Mouse (Mus musculus): ENCODE measurements around the gene Psmb7. TPM values are rescaled to one million over a fixed set of nuclear protein-coding genes. Genes with fewer than 3 reads are reported as not detected.
A peak's percentile ranks its signal among the peaks of the same experiment; 100 is the strongest.

The Psmb7 gene
- total and polyA plus RNA-seq, 2 experiments, result 99.4 to 219 TPM

GRCm38 (mm10) chr2:38585379-38585736, 58.5 kb downstream of the Psmb7 start:
- peak; percentile 79 for DNase-seq (ENCODE audit: extremely low read depth, low read depth, low spot score)
- Histone ChIP-seq H3K4me1 (ENCODE audit: control insufficient read depth, insufficient read depth, low read length) (peaks cover 5% of the 10 kb centered on the region), H3K79me2 (ENCODE audit: control insufficient read depth, insufficient read depth, low read length) (no peaks in the 10 kb centered on the region), H3K9ac (ENCODE audit: low read depth, low read length) (no peak overlapping the region), H3K4me3 (ENCODE audit: insufficient read depth, low read depth, low read length) (no peak overlapping the region), H3K36me3 (ENCODE audit: control insufficient read depth, insufficient read depth, low read length) (peaks cover 16% of the 10 kb centered on the region), H3K27ac (replicated peaks; ENCODE audit: insufficient read depth, low read depth, low read length) (peak overlapping the region; percentile 3; the same call in 1 of the 2 replicates), H3K27me3 (ENCODE audit: control insufficient read depth, insufficient read depth, low read length) (no peaks in the 10 kb centered on the region)
- 41% methylated on average over 5 of the region's 5 CpGs for WGBS
- TF ChIP-seq POLR2A (IDR thresholded peaks at IDR 0.05; ENCODE audit: extremely low read depth, insufficient read depth, low read length), result no peak

GRCm38 (mm10) chr2:38584514-38585378, 59.1 kb downstream of the Psmb7 start:
- no peak overlapping the region for H3K9ac ChIP-seq (ENCODE audit: low read depth, low read length)
- peaks cover 16% of the 10 kb centered on the region for H3K36me3 ChIP-seq (ENCODE audit: control insufficient read depth, insufficient read depth, low read length)
- H3K79me2 ChIP-seq (ENCODE audit: control insufficient read depth, insufficient read depth, low read length), result no peaks in the 10 kb centered on the region
- no peak for DNase-seq (ENCODE audit: extremely low read depth, low read depth, low spot score)
- 65% methylated on average over 13 of the region's 13 CpGs for WGBS
- no peak overlapping the region for H3K4me3 ChIP-seq (ENCODE audit: insufficient read depth, low read depth, low read length)
- TF ChIP-seq CTCF (IDR thresholded peaks at IDR 0.05; ENCODE audit: low read depth, low read length) (no peak), POLR2A (IDR thresholded peaks at IDR 0.05; ENCODE audit: extremely low read depth, insufficient read depth, low read length) (no peak)
- H3K27me3 ChIP-seq (ENCODE audit: control insufficient read depth, insufficient read depth, low read length), result no peaks in the 10 kb centered on the region
- H3K4me1 ChIP-seq (ENCODE audit: control insufficient read depth, insufficient read depth, low read length), result peaks cover 5% of the 10 kb centered on the region
- peak overlapping the region; percentile 3; the same call in 1 of the 2 replicates for H3K27ac ChIP-seq (replicated peaks; ENCODE audit: insufficient read depth, low read depth, low read length)

DNA sequence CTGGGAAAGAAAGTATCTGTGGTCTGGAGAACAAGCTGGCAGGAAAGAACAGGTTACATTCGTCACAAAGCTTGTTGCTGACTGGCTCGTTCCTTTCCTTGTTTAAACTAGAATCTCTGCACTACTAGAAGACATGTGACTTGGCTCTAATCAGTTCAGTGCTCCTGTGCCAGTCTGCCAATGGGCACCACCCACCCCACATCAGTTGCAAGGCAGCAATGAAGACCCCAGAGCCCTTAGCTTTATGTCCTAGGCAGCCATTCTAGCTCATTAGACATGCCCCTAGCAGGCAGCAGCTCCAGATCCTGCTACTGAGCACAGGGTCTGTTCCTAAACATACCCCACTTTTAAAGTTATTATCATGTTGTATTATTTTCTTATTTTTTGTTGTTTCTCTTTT, 59.9 kb downstream of the Psmb7 start:
- peak; percentile 36 for DNase-seq (ENCODE audit: extremely low read depth, low read depth, low spot score)
- H3K36me3 ChIP-seq (ENCODE audit: control insufficient read depth, insufficient read depth, low read length), result peaks cover 12% of the 10 kb centered on the region
- no peak overlapping the region for H3K9ac ChIP-seq (ENCODE audit: low read depth, low read length)
- H3K27me3 ChIP-seq (ENCODE audit: control insufficient read depth, insufficient read depth, low read length), result no peaks in the 10 kb centered on the region
- 21% methylated on average over 2 of the region's 2 CpGs for WGBS
- H3K27ac ChIP-seq (replicated peaks; ENCODE audit: insufficient read depth, low read depth, low read length), result no peak overlapping the region
- H3K79me2 ChIP-seq (ENCODE audit: control insufficient read depth, insufficient read depth, low read length), result no peaks in the 10 kb centered on the region
- TF ChIP-seq POLR2A (IDR thresholded peaks at IDR 0.05; ENCODE audit: extremely low read depth, insufficient read depth, low read length) (no peak), CTCF (IDR thresholded peaks at IDR 0.05; ENCODE audit: low read depth, low read length) (no peak)
- H3K4me3 ChIP-seq (ENCODE audit: insufficient read depth, low read depth, low read length), result no peak overlapping the region
- H3K4me1 ChIP-seq (ENCODE audit: control insufficient read depth, insufficient read depth, low read length), result peaks cover 5% of the 10 kb centered on the region

DNA sequence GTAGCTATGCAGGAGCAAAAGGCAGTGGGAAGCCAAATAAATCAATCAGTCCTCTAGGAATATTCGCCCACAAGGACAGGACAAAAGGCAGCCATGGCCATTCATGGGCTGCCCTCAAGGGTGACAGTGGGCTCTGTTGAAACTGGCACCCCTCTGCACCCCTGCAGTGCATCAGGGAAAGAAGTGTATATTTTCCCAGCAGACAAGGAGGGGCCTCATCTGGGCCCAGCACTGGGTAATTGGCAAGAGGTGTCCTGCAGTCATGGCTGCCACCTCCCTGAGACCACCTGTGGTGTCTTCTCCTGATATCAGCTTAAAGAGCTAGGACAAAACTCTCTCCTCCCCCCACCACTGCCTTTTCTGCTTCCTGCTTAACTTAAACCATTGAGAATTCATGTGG, 64.4 kb downstream of the Psmb7 start:
- Histone ChIP-seq H3K27me3 (ENCODE audit: control insufficient read depth, insufficient read depth, low read length) (no peaks in the 10 kb centered on the region), H3K27ac (replicated peaks; ENCODE audit: insufficient read depth, low read depth, low read length) (no peak overlapping the region), H3K36me3 (ENCODE audit: control insufficient read depth, insufficient read depth, low read length) (peaks cover 9% of the 10 kb centered on the region; the same call in 1 of the 2 replicates), H3K9ac (ENCODE audit: low read depth, low read length) (no peak overlapping the region), H3K4me1 (ENCODE audit: control insufficient read depth, insufficient read depth, low read length) (no peaks in the 10 kb centered on the region), H3K4me3 (ENCODE audit: insufficient read depth, low read depth, low read length) (no peak overlapping the region), H3K79me2 (ENCODE audit: control insufficient read depth, insufficient read depth, low read length) (no peaks in the 10 kb centered on the region)
- 76% methylated on average over 1 of the region's 1 CpGs for WGBS
- DNase-seq (ENCODE audit: extremely low read depth, low read depth, low spot score), result no peak
- no peak for TF ChIP-seq POLR2A (IDR thresholded peaks at IDR 0.05; ENCODE audit: extremely low read depth, insufficient read depth, low read length)
- TF ChIP-seq CTCF (IDR thresholded peaks at IDR 0.05; ENCODE audit: low read depth, low read length), result no peak

GRCm38 (mm10) chr2:38578602-38579521, 65.0 kb downstream of the Psmb7 start:
- Histone ChIP-seq H3K27me3 (ENCODE audit: control insufficient read depth, insufficient read depth, low read length) (no peaks in the 10 kb centered on the region), H3K4me1 (ENCODE audit: control insufficient read depth, insufficient read depth, low read length) (no peaks in the 10 kb centered on the region), H3K4me3 (ENCODE audit: insufficient read depth, low read depth, low read length) (no peak overlapping the region), H3K27ac (replicated peaks; ENCODE audit: insufficient read depth, low read depth, low read length) (no peak overlapping the region), H3K36me3 (ENCODE audit: control insufficient read depth, insufficient read depth, low read length) (peaks cover 9% of the 10 kb centered on the region; the same call in 1 of the 2 replicates), H3K9ac (ENCODE audit: low read depth, low read length) (no peak overlapping the region), H3K79me2 (ENCODE audit: control insufficient read depth, insufficient read depth, low read length) (no peaks in the 10 kb centered on the region)
- DNase-seq (ENCODE audit: extremely low read depth, low read depth, low spot score), result no peak
- no peak for TF ChIP-seq CTCF (IDR thresholded peaks at IDR 0.05; ENCODE audit: low read depth, low read length)
- no peak for TF ChIP-seq POLR2A (IDR thresholded peaks at IDR 0.05; ENCODE audit: extremely low read depth, insufficient read depth, low read length)
- 79% methylated on average over 13 of the region's 13 CpGs for WGBS
